Comparison of ENCODE assay signal across 10 mouse cellular contexts in the genomic region with DNA sequence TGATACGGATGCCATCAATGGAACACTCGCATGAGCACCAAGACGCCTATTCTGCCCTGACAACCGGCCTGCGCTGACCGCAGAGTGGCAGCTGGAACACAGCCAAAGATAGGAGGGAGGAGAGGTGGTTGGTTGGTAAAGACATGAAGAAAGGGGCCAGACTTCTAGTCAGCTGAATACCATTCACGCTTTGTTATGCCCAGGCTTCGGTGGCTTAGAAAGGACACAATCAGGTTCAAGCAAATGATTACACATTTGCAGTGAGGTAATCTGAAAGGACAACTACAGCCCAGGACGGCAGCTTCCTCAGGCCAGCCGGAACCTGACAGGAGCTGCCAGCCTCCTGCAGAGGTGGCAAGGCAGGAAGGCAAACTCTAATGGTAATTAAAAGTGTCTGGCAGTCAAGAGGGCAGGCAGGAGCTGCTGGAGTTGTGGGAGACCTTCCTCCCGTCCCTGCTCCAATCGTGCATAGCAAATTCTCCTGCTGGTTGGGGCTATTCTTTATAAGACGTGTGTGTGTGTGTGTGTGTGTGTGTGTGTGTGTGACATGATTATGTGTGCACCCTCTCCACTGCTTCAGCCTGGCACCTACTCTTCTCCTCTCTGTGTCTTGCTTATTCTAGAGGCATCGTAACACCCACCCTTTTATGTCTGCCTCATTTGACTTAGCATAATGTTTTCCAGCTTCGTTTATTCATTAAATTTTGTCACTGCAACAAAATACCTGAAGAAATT.
DNase-seq lines count a peak whose midpoint lies in the region; ATAC-seq and TF ChIP-seq lines count a peak whose summit lies in the region.
"Had no signal": no experiment of that assay in that cellular context is flagged by ENCODE, and none has a peak within 500 bp of the region (broad histone marks: within the 10 kb centered on the region; RNA-seq: fewer than 3 reads in every experiment).

No protein-coding gene starts in this region.

- H3K4me3 ChIP-seq in hindbrain, embryonic 12.5 days = no peak overlapping the region
- no peak overlapping the region for H3K4me3 ChIP-seq in lung, postnatal 0 days (ENCODE audit: low read depth, low read length)
- H3K4me3 ChIP-seq in thymus, adult 2 months (ENCODE audit: control insufficient read depth, insufficient read depth, low read length) = no peak overlapping the region
- H3K4me3 ChIP-seq: gastrocnemius, adult 2 months had no signal

- no peak for TF ChIP-seq EP300 in lung, postnatal 0 days (IDR thresholded peaks at IDR 0.05)

- WGBS in hindbrain, embryonic 12.5 days = 32% methylated on average over 15 of the region's 15 CpGs
- 38% methylated on average over 14 of the region's 15 CpGs for WGBS in lung, postnatal 0 days
- 71% methylated on average over 15 of the region's 15 CpGs for WGBS in thymus, adult 2 months

- peak; percentile 36 for DNase-seq in adrenal gland, adult 2 months
- no peak for DNase-seq in adrenal gland, adult 8-10 months
- DNase-seq in ZHBTc4 (ENCODE audit: low read depth, low spot score) = peak; percentile 14
- peak; percentile 31 for DNase-seq in lung, postnatal 0 days (ENCODE audit: low spot score)
- no peak for DNase-seq in yolk sac, embryonic 10.5 days (ENCODE audit: low spot score)
- DNase-seq in thymus, adult 2 months = no peak
- DNase-seq: gastrocnemius, adult 2 months had no signal

- H3K4me2 ChIP-seq in hindbrain, embryonic 12.5 days (replicated peaks) = peak overlapping the region; percentile 24
- H3K4me2 ChIP-seq in lung, postnatal 0 days (replicated peaks; ENCODE audit: low read depth, low read length) = no peak overlapping the region

- TF ChIP-seq POLR2A in thymus, adult 2 months (IDR thresholded peaks at IDR 0.05; ENCODE audit: control insufficient read depth, extremely low read depth, insufficient read depth, low read length, poor library complexity) = no peak

- peak; percentile 83 for ATAC-seq in hindbrain, embryonic 12.5 days (ENCODE audit: low FRiP score)
- no peak for ATAC-seq in lung, postnatal 0 days
- ATAC-seq in monocyte, adult 5-6 weeks (replicated peaks; ENCODE audit: insufficient number of reproducible peaks, low FRiP score, low TSS enrichment, poor library complexity, severe bottlenecking) = no peak

- H3K9me3 ChIP-seq in hindbrain, embryonic 12.5 days (replicated peaks) = no peaks in the 10 kb centered on the region
- no peaks in the 10 kb centered on the region for H3K9me3 ChIP-seq in lung, postnatal 0 days (ENCODE audit: low read length)

- no peak for TF ChIP-seq CTCF in lung, postnatal 0 days (IDR thresholded peaks at IDR 0.05)
- no peak for TF ChIP-seq CTCF in thymus, adult 2 months (IDR thresholded peaks at IDR 0.05; ENCODE audit: borderline replicate concordance, control insufficient read depth, extremely low read depth, insufficient read depth, low read length, poor library complexity)

- 0 out of 2 replicates have a peak overlapping the region, but pooled peaks have one; percentile 52 for H3K27ac ChIP-seq in hindbrain, embryonic 12.5 days
- H3K27ac ChIP-seq in lung, postnatal 0 days (ENCODE audit: low read length) = no peak overlapping the region
- no peak overlapping the region for H3K27ac ChIP-seq in thymus, adult 2 months (ENCODE audit: control insufficient read depth, insufficient read depth, low read length)
- H3K27ac ChIP-seq: gastrocnemius, adult 2 months; liver, embryonic 14.5 days had no signal

- H3K4me1 ChIP-seq in hindbrain, embryonic 12.5 days = peaks cover 16% of the 10 kb centered on the region
- H3K4me1 ChIP-seq in lung, postnatal 0 days (ENCODE audit: insufficient read depth, low read depth, low read length) = no peaks in the 10 kb centered on the region
- H3K4me1 ChIP-seq in thymus, adult 2 months (replicated peaks; ENCODE audit: control insufficient read depth, insufficient read depth, low read length) = no peaks in the 10 kb centered on the region; the same call in 1 of the 2 replicates

- H3K9ac ChIP-seq in hindbrain, embryonic 12.5 days = no peak overlapping the region
- H3K9ac ChIP-seq in lung, postnatal 0 days (replicated peaks; ENCODE audit: low read depth) = no peak overlapping the region
- H3K9ac ChIP-seq: liver, embryonic 14.5 days had no signal

- no peaks in the 10 kb centered on the region for H3K27me3 ChIP-seq in hindbrain, embryonic 12.5 days
- H3K27me3 ChIP-seq in lung, postnatal 0 days (replicated peaks; ENCODE audit: insufficient read depth, low read length) = no peaks in the 10 kb centered on the region
- no peaks in the 10 kb centered on the region for H3K27me3 ChIP-seq in thymus, adult 2 months (ENCODE audit: control insufficient read depth, insufficient read depth, low read length)

- H3K36me3 ChIP-seq in hindbrain, embryonic 12.5 days = no peaks in the 10 kb centered on the region
- H3K36me3 ChIP-seq in lung, postnatal 0 days (ENCODE audit: insufficient read depth, low read length) = no peaks in the 10 kb centered on the region
- no peaks in the 10 kb centered on the region for H3K36me3 ChIP-seq in thymus, adult 2 months (ENCODE audit: control insufficient read depth, insufficient read depth, low read length)

Comparison
In these comparisons a context has a peak if more than half of its experiments do, and no peak if none do; other contexts are left out.
1. DNase-seq: peak in adrenal gland, adult 2 months (single experiment), ZHBTc4 (single experiment) and lung, postnatal 0 days (single experiment); none in adrenal gland, adult 8-10 months (single experiment), yolk sac, embryonic 10.5 days (single experiment) and thymus, adult 2 months (single experiment).